Mouse (Mus musculus) heart, embryonic 14.5 days (tissue): Measurements from ENCODE around the gene Elof1. TPM values are rescaled to one million over a fixed set of nuclear protein-coding genes. Genes with fewer than 3 reads are reported as not detected.
"Not testable (repeated sequence)": the region's sequence is repeated elsewhere in the genome, so short reads cannot be mapped to it uniquely, and the experiment has no call there.

Experiments
- ATAC-seq: fragments of 200-750 bp; cut with Nextera tagmentation; 2 replicates; pipeline ENCODE4 v1.8.0; 2017; ENCODE audit warnings: low read depth, moderate TSS enrichment; ENCODE audit not compliant: insufficient number of reproducible peaks, insufficient read depth, low FRiP score
- H3K27ac ChIP-seq, 2 experiments: fragments of 200-500 bp in 1 of 2; fragments of 300-500 bp in 1 of 2; sonication (generic) in 1 of 2; replicated peaks in 1 of 2; 2 replicates each; pipeline ENCODE4 v1.5.1; 2012 to 2014; ENCODE audit warnings: low read depth in 2 of 2, low read length in 2 of 2, control low read depth in 1 of 2, mild to moderate bottlenecking in 1 of 2, mixed read lengths in 1 of 2; ENCODE audit not compliant: control insufficient read depth in 1 of 2, insufficient read depth in 1 of 2
- H3K27me3 ChIP-seq: fragments of 300-500 bp; sonication (generic); 2 replicates; pipeline ENCODE4 v1.6.1; 2014; ENCODE audit warnings: mild to moderate bottlenecking, low read length, control low read depth; ENCODE audit not compliant: control insufficient read depth, insufficient read depth
- H3K36me3 ChIP-seq: fragments of 300-500 bp; sonication (generic); 2 replicates; pipeline ENCODE4 v1.6.1; 2014; ENCODE audit warnings: mild to moderate bottlenecking, control low read depth, low read length, mixed read lengths; ENCODE audit not compliant: control insufficient read depth, insufficient read depth
- H3K4me1 ChIP-seq, 2 experiments: fragments of 200-500 bp in 1 of 2; fragments of 300-500 bp in 1 of 2; sonication (generic) in 1 of 2; 2 replicates each; pipeline ENCODE4 v1.6.1; 2012 to 2014; ENCODE audit warnings: low read length in 2 of 2, control low read depth in 1 of 2, mixed read lengths in 1 of 2; ENCODE audit not compliant: control insufficient read depth in 2 of 2, insufficient read depth in 2 of 2
- H3K4me2 ChIP-seq: fragments of 300-500 bp; sonication (generic); 2 replicates; pipeline ENCODE4 v1.6.1; 2014; ENCODE audit warnings: mild to moderate bottlenecking, low read length
- H3K4me3 ChIP-seq, 2 experiments: fragments of 200-500 bp in 1 of 2; fragments of 300-500 bp in 1 of 2; sonication (generic) in 1 of 2; 2 replicates each; pipeline ENCODE4 v1.5.1; 2012 to 2014; ENCODE audit warnings: low read length in 2 of 2, mild to moderate bottlenecking in 2 of 2, control low read depth in 1 of 2, low read depth in 1 of 2, moderate library complexity in 1 of 2; ENCODE audit not compliant: control insufficient read depth in 1 of 2, insufficient read depth in 1 of 2
- H3K9ac ChIP-seq: fragments of 300-500 bp; sonication (generic); 2 replicates; pipeline ENCODE4 v1.6.1; 2014; ENCODE audit warnings: mild to moderate bottlenecking, low read length
- H3K9me3 ChIP-seq: fragments of 300-500 bp; sonication (generic); 2 replicates; pipeline ENCODE4 v1.6.1; 2016; ENCODE audit warnings: low read length, control low read depth; ENCODE audit not compliant: control insufficient read depth
- WGBS: fragments of 180-500 bp; shearing (Covaris S2); extraction: QIAGEN DNeasy Blood & Tissue Kit; methylation state at CpG from one replicate; pipeline ENCODE4 v1.1.7; 2014; 5-methylcytosine and 5-hydroxymethylcytosine counted together
- polyA plus RNA-seq: library from polyadenylated mRNA; unstranded; fragments of >200 nt; fragmentation: Nextera tagmentation; extraction: Ambion mirVana; gene quantifications from 2 replicates; pipeline ENCODE4 v1.2.1, GENCODE M21; 2014

The Elof1 gene
- polyA plus RNA-seq, 1 experiment from 2014 or later, result 129 TPM

- Histone ChIP-seq H3K4me3 (peak overlapping the region; percentile 75 to 92), H3K36me3 (peaks cover 6% of the 10 kb centered on the region), H3K27ac (no peak overlapping the region), H3K9me3 (no peaks in the 10 kb centered on the region), H3K27me3 (0 out of 2 replicates have a peak, but pooled peaks cover 3% of the 10 kb centered on the region), H3K9ac (peak overlapping the region; percentile 87), H3K4me1 (peaks cover 7 to 11% of the 10 kb centered on the region in 2 experiments; a peak in 3 of 4 replicates), H3K4me2 (peak overlapping the region; percentile 76)
- 49% methylated on average over 34 of the region's 34 CpGs for WGBS
- no peak for ATAC-seq
Observed at GRCm38 (mm10) chr9:22157516-22158265, 40.7 kb upstream of the Elof1 start.

- peak; percentile 98 for ATAC-seq
- Histone ChIP-seq H3K4me2 (peak within 1 kb of the TSS; percentile 76), H3K27ac (peak within 1 kb of the TSS; percentile 87 to 92), H3K4me3 (peak within 1 kb of the TSS; percentile 75 to 92), H3K27me3 (0 out of 2 replicates have a peak, but pooled peaks cover 3% of the 10 kb centered on the region), H3K9me3 (no peaks in the 10 kb centered on the region), H3K4me1 (peaks cover 7 to 11% of the 10 kb centered on the region in 2 experiments; a peak in 3 of 4 replicates), H3K9ac (peak within 1 kb of the TSS; percentile 87), H3K36me3 (peaks cover 6% of the 10 kb centered on the region)
- under 1% methylated on average over 65 of the region's 65 CpGs for WGBS
Observed at GRCm38 (mm10) chr9:22156497-22157245, 39.7 kb upstream of the Elof1 start, which contains the start of gene Pigyl. Pigyl (plus strand) TSS chr9:22156846.

GRCm38 (mm10) chr9:22155614-22156013 is 38.6 kb upstream of the Elof1 start:
- Histone ChIP-seq H3K9ac (no peak overlapping the region), H3K27me3 (0 out of 2 replicates have a peak, but pooled peaks cover 3% of the 10 kb centered on the region), H3K36me3 (peaks cover 6% of the 10 kb centered on the region), H3K4me3 (peak overlapping the region; percentile 8 to 32; a peak in 3 of 4 replicates), H3K27ac (no peak overlapping the region; a peak in 1 of 4 replicates), H3K9me3 (no peaks in the 10 kb centered on the region), H3K4me1 (peaks cover 7 to 11% of the 10 kb centered on the region in 2 experiments; a peak in 3 of 4 replicates), H3K4me2 (peak overlapping the region; percentile 51)
- ATAC-seq, result no peak; the same call in 1 of the 2 replicates
- 15% methylated on average over 10 of the region's 10 CpGs for WGBS

GRCm38 (mm10) chr9:22153810-22154209 is 36.8 kb upstream of the Elof1 start:
- Histone ChIP-seq H3K36me3 (peaks cover 6% of the 10 kb centered on the region), H3K9ac (no peak overlapping the region), H3K27me3 (0 out of 2 replicates have a peak, but pooled peaks cover 3% of the 10 kb centered on the region), H3K4me3 (no peak overlapping the region), H3K9me3 (no peaks in the 10 kb centered on the region), H3K4me2 (no peak overlapping the region), H3K4me1 (peaks cover 7 to 11% of the 10 kb centered on the region in 2 experiments; a peak in 3 of 4 replicates), H3K27ac (no peak overlapping the region)
- ATAC-seq, result no peak
- WGBS, result 81% methylated on average over 3 of the region's 3 CpGs

GRCm38 (mm10) chr9:22150946-22151345 is 34.0 kb upstream of the Elof1 start:
- Histone ChIP-seq H3K4me2 (no peak overlapping the region), H3K9ac (no peak overlapping the region), H3K27ac (no peak overlapping the region), H3K4me3 (no peak overlapping the region), H3K36me3 (no peaks in the 10 kb centered on the region), H3K9me3 (no peaks in the 10 kb centered on the region; the same call in 1 of the 2 replicates), H3K27me3 (no peaks in the 10 kb centered on the region), H3K4me1 (0 out of 4 replicates have a peak, but pooled peaks cover 3% of the 10 kb centered on the region in 2 experiments)
- 84% methylated on average over 2 of the region's 2 CpGs for WGBS
- no peak for ATAC-seq

- H3K27me3 ChIP-seq, H3K9ac ChIP-seq, H3K4me1 ChIP-seq, H3K4me2 ChIP-seq, H3K36me3 ChIP-seq, H3K27ac ChIP-seq, ATAC-seq, H3K4me3 ChIP-seq, H3K9me3 ChIP-seq: not testable (repeated sequence)
- 83% methylated on average over 7 of the region's 7 CpGs for WGBS
Observed at GRCm38 (mm10) chr9:22150249-22150693, 33.3 kb upstream of the Elof1 start.

- no peak for ATAC-seq
- Histone ChIP-seq H3K27me3 (no peaks in the 10 kb centered on the region), H3K4me1 (no peaks in the 10 kb centered on the region), H3K36me3 (no peaks in the 10 kb centered on the region), H3K9me3 (no peaks in the 10 kb centered on the region; the same call in 1 of the 2 replicates), H3K27ac (no peak overlapping the region), H3K4me2 (no peak overlapping the region), H3K4me3 (no peak overlapping the region), H3K9ac (no peak overlapping the region)
- 66% methylated on average over 20 of the region's 20 CpGs for WGBS
Observed at GRCm38 (mm10) chr9:22149426-22150248, 32.7 kb upstream of the Elof1 start.
